Mouse (Mus musculus): ENCODE measurements around the gene Gm15262. TPM values are rescaled to one million over a fixed set of nuclear protein-coding genes. Genes with fewer than 3 reads are reported as not detected.
A peak's percentile ranks its signal among the peaks of the same experiment; 100 is the strongest.

The Gm15262 gene
- total and polyA plus RNA-seq, 2 experiments from 2014 or later: 0.11 TPM; not detected in 1

DNA sequence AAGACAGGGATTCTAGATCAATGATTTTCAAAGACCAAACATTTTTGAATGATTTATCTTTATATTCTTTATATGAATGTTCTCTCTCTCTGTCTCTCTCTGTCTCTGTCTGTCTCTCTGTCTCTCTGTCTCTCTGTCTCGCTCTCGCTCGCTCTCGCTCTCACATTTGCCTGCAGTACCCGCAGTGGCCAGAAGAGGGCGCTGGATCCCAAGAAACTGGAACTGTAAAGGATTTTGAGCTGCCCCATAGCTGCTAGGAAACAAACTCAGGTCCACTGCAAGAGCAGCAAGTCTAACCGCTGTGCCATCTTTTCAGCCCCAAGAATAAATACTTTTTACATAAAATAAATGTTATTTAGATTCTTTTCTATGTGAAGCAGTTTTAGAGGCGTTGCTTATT lies 98.5 kb downstream of the Gm15262 start:
- peak; percentile 61 for TF ChIP-seq CTCF (IDR thresholded peaks at IDR 0.05)
- Histone ChIP-seq H3K4me1 (ENCODE audit: insufficient read depth, low read length) (no peaks in the 10 kb centered on the region), H3K27ac (ENCODE audit: low read depth, low read length) (no peak overlapping the region), H3K9ac (replicated peaks; ENCODE audit: low read length, poor library complexity, severe bottlenecking) (no peak overlapping the region), H3K36me3 (ENCODE audit: insufficient read depth, low read length) (no peaks in the 10 kb centered on the region), H3K4me2 (ENCODE audit: low read depth, low read length, poor library complexity, severe bottlenecking) (no peak overlapping the region), H3K9me3 (ENCODE audit: low read length) (no peaks in the 10 kb centered on the region), H3K4me3 (ENCODE audit: low read depth, low read length) (no peak overlapping the region), H3K27me3 (ENCODE audit: insufficient read depth, low read length) (no peaks in the 10 kb centered on the region)
- ATAC-seq (ENCODE audit: low FRiP score) (no peak), DNase-seq (ENCODE audit: low spot score) (no peak)
- 44% methylated on average over 8 of the region's 8 CpGs for WGBS

DNA sequence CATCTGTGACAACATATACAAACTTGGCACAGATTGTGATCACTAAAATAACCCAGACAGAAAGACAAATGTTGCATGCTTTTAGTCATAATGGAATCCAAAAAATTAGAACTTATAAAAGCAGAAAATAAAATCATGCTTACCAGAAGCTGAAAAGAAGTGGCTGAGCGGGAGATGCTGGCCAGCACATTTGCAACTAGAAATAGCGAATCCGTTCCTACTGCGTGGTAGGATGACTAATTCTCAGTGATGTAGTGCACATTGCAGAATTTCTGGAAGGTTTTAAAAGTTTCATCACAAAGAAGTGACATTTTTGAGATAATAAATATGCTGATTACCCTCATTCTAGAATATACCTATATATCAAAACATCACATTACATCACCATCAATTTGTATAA lies 100.7 kb downstream of the Gm15262 start:
- ATAC-seq (ENCODE audit: low FRiP score): no peak
- H3K27ac ChIP-seq (ENCODE audit: low read depth, low read length): no peak overlapping the region
- no peaks in the 10 kb centered on the region for H3K36me3 ChIP-seq (ENCODE audit: insufficient read depth, low read length)
- no peaks in the 10 kb centered on the region for H3K9me3 ChIP-seq (ENCODE audit: low read length)
- no peak overlapping the region for H3K9ac ChIP-seq (replicated peaks; ENCODE audit: low read length, poor library complexity, severe bottlenecking)
- H3K4me3 ChIP-seq (ENCODE audit: low read depth, low read length): no peak overlapping the region
- H3K27me3 ChIP-seq (ENCODE audit: insufficient read depth, low read length): no peaks in the 10 kb centered on the region
- no peak for DNase-seq (ENCODE audit: low spot score)
- no peaks in the 10 kb centered on the region for H3K4me1 ChIP-seq (ENCODE audit: insufficient read depth, low read length)
- no peak for TF ChIP-seq CTCF (IDR thresholded peaks at IDR 0.05)
- no peak overlapping the region for H3K4me2 ChIP-seq (ENCODE audit: low read depth, low read length, poor library complexity, severe bottlenecking)
- 95% methylated on average over 4 of the region's 4 CpGs for WGBS

DNA sequence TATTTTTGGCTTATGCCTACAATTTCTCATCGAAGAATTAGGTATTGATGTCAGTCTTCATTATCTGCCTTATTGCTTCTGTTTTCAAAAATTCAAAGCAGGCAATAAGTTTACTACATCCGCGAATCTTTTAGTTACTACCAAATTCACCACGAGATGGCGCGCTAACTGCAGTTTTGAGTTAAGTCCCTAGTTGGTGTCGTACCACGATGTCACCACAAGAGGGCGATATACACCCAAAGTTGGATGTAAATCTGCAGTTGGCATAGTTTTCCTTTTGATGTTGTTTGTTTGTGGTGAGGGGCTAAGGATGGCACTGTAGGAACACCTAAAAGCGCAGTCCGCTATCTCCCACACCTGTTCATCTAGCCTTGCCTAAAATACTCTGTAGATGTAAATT lies 111.9 kb downstream of the Gm15262 start:
- Histone ChIP-seq H3K4me3 (ENCODE audit: low read depth, low read length) (no peak overlapping the region), H3K4me2 (ENCODE audit: low read depth, low read length, poor library complexity, severe bottlenecking) (no peak overlapping the region), H3K36me3 (ENCODE audit: insufficient read depth, low read length) (no peaks in the 10 kb centered on the region), H3K27me3 (ENCODE audit: insufficient read depth, low read length) (no peaks in the 10 kb centered on the region), H3K4me1 (ENCODE audit: insufficient read depth, low read length) (no peaks in the 10 kb centered on the region), H3K9me3 (ENCODE audit: low read length) (no peaks in the 10 kb centered on the region), H3K27ac (ENCODE audit: low read depth, low read length) (no peak overlapping the region), H3K9ac (replicated peaks; ENCODE audit: low read length, poor library complexity, severe bottlenecking) (no peak overlapping the region)
- ATAC-seq (ENCODE audit: low FRiP score): no peak
- peak; percentile 95 for TF ChIP-seq CTCF (IDR thresholded peaks at IDR 0.05)
- peak; percentile 79 for DNase-seq (ENCODE audit: low spot score)
- WGBS: 27% methylated on average over 11 of the region's 11 CpGs

DNA sequence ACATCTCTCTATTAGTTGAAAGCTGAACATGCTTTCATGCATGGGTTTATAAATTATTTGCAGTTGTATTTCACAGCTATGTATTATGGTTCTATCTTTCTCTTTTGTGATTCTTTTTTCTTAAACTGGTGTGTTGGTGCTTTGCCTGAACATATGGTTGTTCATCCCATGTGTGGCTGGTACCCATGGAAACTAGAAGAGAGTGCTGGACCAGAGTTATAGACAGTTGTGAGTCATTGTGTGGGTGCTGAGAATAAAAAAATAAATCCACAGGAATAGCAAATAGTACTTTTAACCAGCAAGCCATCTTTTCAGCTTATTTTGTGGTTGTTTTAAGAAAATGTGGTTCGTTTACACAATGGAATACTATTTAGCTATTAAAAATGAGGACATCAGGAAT lies 123.9 kb downstream of the Gm15262 start:
- ATAC-seq (ENCODE audit: low FRiP score) (no peak), DNase-seq (ENCODE audit: low spot score) (no peak)
- Histone ChIP-seq H3K36me3 (ENCODE audit: insufficient read depth, low read length) (no peaks in the 10 kb centered on the region), H3K9me3 (ENCODE audit: low read length) (no peaks in the 10 kb centered on the region), H3K4me3 (ENCODE audit: low read depth, low read length) (no peak overlapping the region), H3K9ac (replicated peaks; ENCODE audit: low read length, poor library complexity, severe bottlenecking) (no peak overlapping the region), H3K27me3 (ENCODE audit: insufficient read depth, low read length) (0 out of 2 replicates have a peak, but pooled peaks cover 5% of the 10 kb centered on the region), H3K4me2 (ENCODE audit: low read depth, low read length, poor library complexity, severe bottlenecking) (no peak overlapping the region), H3K4me1 (ENCODE audit: insufficient read depth, low read length) (no peaks in the 10 kb centered on the region), H3K27ac (ENCODE audit: low read depth, low read length) (no peak overlapping the region)
- 81% methylated on average over 1 of the region's 1 CpGs for WGBS
- no peak for TF ChIP-seq CTCF (IDR thresholded peaks at IDR 0.05)

Other genes starting within 250 kb of the Gm15262 start
- 4.7 TPM in 2 replicates for gene Scml2, start 170.3 kb upstream of the Gm15262 start, total RNA-seq (2014; rRNA removed)
- 1.9 and 2.1 TPM in 2 replicates for gene Scml2, start 170.3 kb upstream of the Gm15262 start, polyA plus RNA-seq (2015; fragmentation: Nextera tagmentation; extraction: Ambion mirVana)

All from midbrain, postnatal 0 days (tissue).